Mouse (Mus musculus) stomach, postnatal 0 days (tissue): Measurements from ENCODE around the gene Fmn2.

Source experiments
- CTCF ChIP-seq: IDR thresholded peaks from 2 replicates; pipeline ENCODE4 v1.5.1; 2016; ENCODE audit warnings: antibody characterized with exemption, low read depth, mild to moderate bottlenecking, moderate library complexity
- EP300 ChIP-seq: optimal IDR thresholded peaks from 2 replicates; pipeline ENCODE3; 2016; ENCODE audit warnings: antibody characterized with exemption

DNA sequence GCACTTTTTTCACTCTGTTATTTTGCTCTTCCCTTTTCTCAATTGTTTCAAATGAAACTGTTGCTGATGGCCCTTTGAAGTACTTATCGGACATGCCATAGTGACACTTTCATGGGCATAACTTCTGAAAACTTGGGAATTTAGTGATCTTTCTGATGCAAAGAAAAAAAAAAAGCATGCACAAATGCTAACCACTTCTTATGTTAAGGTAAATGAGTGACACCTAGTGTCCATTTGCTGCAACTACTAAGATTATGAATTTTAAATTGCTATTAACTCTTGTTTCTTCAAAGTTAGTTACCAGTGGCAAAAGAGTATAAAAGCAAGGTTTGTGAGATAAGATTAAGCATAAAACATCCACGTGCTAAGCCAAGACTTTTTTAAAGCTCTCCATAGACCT is 35.4 kb upstream of the Fmn2 start:
- TF ChIP-seq CTCF (peak; percentile 80), EP300 (no peak)
